Mouse (Mus musculus) Patski (cell line): ENCODE measurements at regions not wholly inside any gene's neighbourhood (a gene's known extent, or its start where the extent isn't known, plus 50 kb on each side); places are given as distances from the start of the nearest gene placed in this dataset.

ENCODE experiments used
- ATAC-seq: fragments of 100-300 bp; one replicate; pipeline ENCODE4 v1.8.0; 2021
- CTCF ChIA-PET: fragments of 350-600 bp; sonication (Branson Sonifier 250); formaldehyde crosslinking; loops from one replicate; lab custom pipeline; 2022; ENCODE audit warnings: inconsistent platforms; lab: Charles Lee
- POLR2A ChIA-PET: fragments of 350-600 bp; sonication (Branson Sonifier 250); formaldehyde crosslinking; loops from one replicate; lab custom pipeline; 2022; ENCODE audit warnings: antibody characterized with exemption, inconsistent platforms; lab: Charles Lee
- DNase-seq: peaks from one replicate; pipeline ENCODE4 v3.0.0-alpha.2; 2011; ENCODE audit warnings: low read depth, low spot score
- H3K27me3 ChIP-seq: fragments of 371-371 bp; one replicate; pipeline ENCODE4 v1.5.1; 2021
- CTCF ChIP-seq: fragments of 100-300 bp; IDR thresholded peaks from one replicate; pipeline ENCODE4 v1.5.1; 2021
- in situ Hi-C: fragments of 300-500 bp; cut with MboI; formaldehyde crosslinking; loops from 3 replicates; pipeline ENCODE4 v1.11.1; 2018; ENCODE audit warnings: low pct_unique_long_range_greater_than_20kb, mixed read lengths

DNA sequence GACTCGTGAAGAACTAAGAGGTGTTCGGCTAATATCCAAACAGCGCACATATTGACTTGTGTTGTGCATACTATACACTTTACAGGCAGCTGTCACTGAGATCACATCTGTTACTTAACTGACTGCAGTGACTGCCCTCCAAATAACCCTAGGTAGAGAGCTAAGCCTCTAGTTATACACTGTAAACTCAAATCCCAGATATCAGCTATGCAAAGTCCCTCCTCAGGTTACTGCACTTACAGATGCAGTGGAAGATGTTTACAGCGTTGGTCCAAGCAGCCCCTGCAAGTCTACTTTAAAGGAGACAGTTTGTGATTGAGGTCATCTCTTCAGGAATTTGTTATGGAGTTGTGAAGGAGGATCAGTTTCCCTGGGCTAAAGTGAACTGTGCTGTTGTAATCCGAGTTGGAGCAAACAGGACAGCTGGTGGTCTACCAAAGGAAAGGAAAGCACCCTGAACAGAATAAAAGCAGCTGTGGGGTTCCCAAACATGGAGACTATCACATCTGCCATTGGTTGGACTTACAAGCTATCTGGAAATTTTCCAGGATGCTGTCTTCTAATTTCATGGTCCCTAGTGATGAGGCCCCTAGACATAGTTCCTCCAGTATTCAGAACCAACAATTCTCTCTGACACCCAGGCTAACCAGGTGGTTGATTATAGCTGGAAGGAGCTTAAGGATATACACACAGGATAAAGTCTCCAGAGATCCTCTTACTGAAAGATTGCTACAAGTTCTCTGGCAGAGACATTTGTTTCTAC, 108.7 kb upstream of the Stk26 start:
- no peak for TF ChIP-seq CTCF
- DNase-seq (no peak), ATAC-seq (no peak)
- in situ Hi-C loops: no loop called here
- ChIA-PET POLR2A (no interaction called here), CTCF (no interaction called here)
- peaks cover 64% of the 10 kb centered on the region for H3K27me3 ChIP-seq

DNA sequence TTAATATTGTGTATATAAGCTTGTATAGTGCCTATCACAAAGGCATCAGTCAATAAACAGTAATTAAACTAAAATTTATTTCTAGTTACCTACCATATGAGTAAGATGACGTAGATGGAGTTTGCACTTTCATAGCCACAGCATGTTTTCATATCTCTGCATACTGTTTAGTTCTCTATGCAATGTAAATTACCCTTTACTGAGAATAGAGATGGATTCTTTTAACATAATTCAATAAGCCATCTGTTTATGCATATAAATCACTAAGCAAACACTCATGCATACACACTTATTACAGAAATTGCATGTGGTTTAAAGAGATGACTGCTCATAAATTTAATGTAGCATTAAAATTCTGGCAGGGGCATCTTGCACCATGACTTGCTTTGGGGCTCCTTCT, 87.4 kb upstream of the Stk26 start:
- no peak for TF ChIP-seq CTCF
- CTCF ChIA-PET: interaction anchor here (0.8 kb wide), 1 partner anchor 9 kb away, joined by 3 read pairs; no protein-coding TSS in a partner anchor
- in situ Hi-C loops: no loop called here
- H3K27me3 ChIP-seq: peaks cover 33% of the 10 kb centered on the region
- ATAC-seq (no peak), DNase-seq (no peak)
- POLR2A ChIA-PET: no interaction called here
